Mouse (Mus musculus) lung, adult 18-20 months (tissue): Measurements from ENCODE around the gene Fhad1.
A peak's percentile ranks its signal among the peaks of the same experiment; 100 is the strongest.

Experiments
- DNase-seq, 2 experiments: peaks; one replicate each; pipeline ENCODE4 v3.0.0; 2022; ENCODE audit warnings: mixed read lengths in 2 of 2

The Fhad1 gene

DNA sequence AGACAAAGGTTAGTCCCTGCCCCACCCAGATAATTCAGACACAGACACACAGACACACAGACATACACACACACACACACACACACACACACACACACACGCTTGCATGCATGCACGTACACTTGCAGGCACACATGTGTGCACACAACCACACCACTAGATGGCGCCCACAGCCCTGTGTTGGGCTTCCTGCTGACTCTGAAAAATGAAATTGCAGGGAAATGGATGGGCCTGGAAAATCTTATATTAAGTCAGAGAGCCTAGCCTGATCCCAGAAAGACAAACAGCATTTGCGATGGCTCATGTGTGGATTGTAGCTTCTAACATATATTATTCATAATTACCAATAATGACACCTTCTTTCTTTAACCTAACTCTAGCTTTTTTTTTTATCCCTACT lies 38.7 kb downstream of the Fhad1 start:
- peak in 1 of 2 experiments; percentile 46 for DNase-seq

DNA sequence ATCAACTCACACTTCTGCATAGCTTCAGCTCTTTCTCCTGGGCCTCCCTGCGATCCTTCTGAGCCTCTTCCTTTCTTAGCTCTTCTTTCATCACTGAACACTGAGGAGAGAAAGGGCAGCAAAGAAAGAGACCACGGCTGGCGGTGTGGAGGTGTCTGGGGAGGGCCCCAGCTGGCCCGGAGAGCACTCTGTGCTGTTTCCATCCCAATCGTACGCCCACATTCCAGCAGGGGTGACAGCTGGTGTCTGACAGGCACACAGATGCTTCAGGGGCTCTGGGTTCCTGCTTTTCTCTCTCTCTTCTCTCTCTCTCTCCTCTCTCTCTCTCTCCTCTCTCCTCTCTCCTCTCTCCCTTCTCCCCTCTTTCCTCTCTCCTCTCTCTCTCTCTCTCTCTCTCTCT lies 50.3 kb downstream of the Fhad1 start:
- DNase-seq: no peak

GRCm38 (mm10) chr4:141963907-141964306 lies 51.0 kb downstream of the Fhad1 start:
- DNase-seq: no peak

DNA sequence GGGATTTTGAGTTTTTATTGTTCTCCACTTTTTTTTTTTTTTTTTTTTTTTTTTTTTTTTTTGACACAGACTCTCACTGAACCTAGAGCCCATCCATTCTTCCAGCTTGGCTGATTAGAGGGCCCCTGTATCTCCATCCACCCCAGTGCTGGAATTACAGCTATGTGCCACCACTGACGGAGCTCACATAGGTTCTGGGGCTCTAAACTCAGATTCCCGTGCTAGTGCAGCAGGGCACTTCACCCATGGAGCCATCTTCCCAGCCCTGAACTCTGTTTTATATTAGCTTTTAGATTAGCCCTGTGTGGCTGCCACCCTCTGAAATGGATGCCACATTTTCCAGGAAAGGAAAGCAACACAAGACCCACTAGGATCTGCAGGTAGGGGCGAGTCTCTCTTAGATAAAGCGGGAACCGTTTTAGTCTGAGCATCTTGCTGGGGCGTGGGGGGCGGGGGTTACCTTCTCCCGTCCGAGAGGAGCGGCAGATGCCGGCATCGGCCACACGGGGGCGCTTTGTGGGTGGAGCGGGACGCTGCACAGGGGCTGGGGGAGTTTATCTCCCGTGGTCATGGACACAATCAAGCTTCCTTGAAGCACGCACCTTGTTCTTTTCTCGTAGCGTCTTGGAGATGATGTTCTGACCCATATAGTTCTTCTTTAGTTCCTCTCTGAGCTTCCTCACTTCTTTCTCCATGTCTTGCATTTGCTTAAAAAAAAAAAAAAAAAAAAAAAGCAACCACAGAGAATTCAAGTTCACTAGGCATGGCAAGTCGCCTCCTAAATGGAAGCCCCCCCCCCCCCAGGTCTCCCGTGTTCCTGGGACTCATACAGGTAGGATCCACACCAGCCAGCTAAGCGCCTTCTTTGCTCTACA lies 51.8 kb downstream of the Fhad1 start:
- peak in 1 of 2 experiments; percentile 43 for DNase-seq

- no peak for DNase-seq
Measured at GRCm38 (mm10) chr4:141960037-141960436, 54.8 kb downstream of the Fhad1 start.

DNA sequence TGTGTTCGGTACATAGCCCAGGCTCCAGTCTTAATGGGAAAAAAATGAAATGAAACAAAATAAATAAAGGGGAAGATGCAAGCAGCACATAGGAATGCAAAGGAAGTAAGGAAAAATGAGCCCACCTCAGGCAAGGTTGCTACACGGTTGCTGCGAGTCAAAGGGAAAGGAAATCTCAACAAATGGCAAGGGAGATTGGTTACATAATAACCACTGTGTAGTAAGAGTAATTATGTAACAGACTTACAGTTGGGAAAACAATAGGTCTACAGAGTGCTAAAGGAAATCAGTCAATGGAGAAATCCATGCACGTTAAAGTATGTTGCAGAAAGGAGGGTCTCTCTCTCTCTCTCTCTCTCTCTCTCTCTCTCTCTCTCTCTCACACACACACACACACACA lies 55.3 kb downstream of the Fhad1 start:
- no peak for DNase-seq

DNA sequence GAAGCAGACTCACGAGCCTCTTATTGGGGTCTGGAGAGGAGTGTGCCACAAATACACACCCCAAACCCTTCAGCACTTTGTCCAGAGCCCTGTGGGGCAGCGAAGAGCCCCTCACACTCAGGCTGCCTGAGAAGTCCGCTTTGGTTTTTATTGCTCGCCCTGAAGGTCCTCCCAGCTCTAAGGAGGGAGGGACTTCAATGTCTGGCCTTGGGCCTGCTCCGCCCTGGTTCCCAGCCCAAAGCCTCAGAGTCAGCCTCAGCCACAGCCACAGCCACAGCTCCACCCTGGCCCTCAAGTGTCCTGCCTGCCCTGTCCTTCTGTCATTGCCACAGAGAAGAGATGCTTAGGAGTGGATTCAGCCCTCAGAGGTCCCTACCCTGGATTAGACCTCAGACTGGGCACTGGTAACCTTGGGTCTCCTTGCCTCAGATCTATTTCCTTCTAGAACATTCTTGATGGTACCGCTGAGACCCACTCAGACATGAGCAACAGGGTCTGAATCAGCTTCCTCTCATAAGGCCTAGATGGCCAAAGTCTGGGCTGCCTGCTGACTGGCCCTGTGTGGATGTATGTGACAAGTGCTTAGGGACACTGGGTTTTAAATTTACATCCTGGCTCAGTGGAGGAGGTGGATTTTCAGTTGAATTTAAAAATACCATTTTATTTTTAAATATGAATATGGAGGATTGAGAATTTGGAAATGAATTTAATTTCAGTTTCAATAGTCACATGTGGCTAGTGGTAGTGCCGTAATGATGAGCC lies 56.1 kb downstream of the Fhad1 start:
- peak; percentile 62 to 63 for DNase-seq

DNA sequence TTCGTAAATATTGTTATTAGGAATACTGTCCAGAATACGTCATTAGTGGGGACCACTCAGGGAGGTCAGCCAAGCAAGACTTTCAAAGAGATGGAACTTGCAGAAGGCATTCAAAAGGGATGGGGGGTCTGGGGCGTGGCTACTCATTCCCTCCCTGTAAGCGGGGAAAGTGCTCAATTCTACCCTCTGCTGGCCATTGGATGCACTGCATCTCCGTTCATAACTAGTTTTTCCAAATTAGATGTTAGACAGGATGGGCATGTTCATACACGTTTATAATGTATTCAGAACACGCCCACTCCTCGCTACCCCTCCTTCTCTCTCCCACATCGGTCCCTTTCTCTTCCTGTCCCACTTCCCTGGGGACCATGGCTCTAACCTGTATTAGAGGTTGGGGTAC lies 56.7 kb downstream of the Fhad1 start:
- peak; percentile 68 to 82 for DNase-seq

DNA sequence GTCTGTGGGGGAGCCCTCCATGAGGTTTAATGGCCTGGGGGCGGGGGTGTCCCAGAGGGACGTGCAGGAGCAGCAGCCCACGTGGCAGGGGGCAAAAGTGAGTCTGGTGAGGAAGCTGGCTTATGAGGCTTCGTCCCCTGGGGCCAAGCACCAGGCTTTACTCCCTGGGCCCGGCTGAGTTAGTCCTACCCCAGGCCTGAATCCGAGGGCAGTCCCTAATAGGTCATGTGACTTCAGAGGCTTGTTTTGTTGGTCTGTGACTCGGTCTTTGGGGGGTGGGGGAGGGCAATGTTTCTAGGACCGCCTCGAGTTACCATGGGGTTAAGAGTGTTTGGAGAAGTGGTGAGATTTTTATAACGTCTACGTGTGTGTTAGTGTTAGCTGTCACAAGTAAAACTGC lies 57.1 kb downstream of the Fhad1 start:
- no peak for DNase-seq

- DNase-seq: no peak
Measured at GRCm38 (mm10) chr4:141956931-141957330, 58.0 kb downstream of the Fhad1 start.

GRCm38 (mm10) chr4:141954770-141955720 lies 59.8 kb downstream of the Fhad1 start:
- DNase-seq: peak; percentile 69 to 83

- no peak for DNase-seq
Measured at GRCm38 (mm10) chr4:141953859-141954258, 61.0 kb downstream of the Fhad1 start.

- no peak for DNase-seq
Measured at GRCm38 (mm10) chr4:141953291-141953690, 61.6 kb downstream of the Fhad1 start.

- no peak for DNase-seq
Measured at GRCm38 (mm10) chr4:141952824-141953223, 62.1 kb downstream of the Fhad1 start.

- peak; percentile 56 for DNase-seq
Measured at GRCm38 (mm10) chr4:141952114-141952513, 62.8 kb downstream of the Fhad1 start.

DNA sequence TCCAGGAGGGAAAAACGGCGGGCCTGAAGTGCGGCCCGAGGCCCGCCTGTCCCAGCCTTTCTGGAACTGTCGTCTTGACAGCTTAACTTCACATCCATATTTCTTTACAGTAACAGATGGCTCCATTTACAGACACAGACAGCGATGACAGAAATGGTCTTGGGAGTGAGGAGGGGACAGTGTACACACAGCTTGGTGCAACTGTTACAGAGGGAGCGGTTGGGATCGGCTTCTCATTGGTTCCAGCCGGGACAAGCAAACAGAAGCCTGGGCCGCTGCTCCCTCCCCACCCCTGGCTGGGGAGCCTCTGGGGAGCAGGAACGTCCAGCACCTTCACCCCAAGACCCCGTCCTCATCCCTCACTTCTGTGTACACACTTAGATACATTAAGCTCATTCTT lies 65.4 kb downstream of the Fhad1 start:
- no peak for DNase-seq

DNA sequence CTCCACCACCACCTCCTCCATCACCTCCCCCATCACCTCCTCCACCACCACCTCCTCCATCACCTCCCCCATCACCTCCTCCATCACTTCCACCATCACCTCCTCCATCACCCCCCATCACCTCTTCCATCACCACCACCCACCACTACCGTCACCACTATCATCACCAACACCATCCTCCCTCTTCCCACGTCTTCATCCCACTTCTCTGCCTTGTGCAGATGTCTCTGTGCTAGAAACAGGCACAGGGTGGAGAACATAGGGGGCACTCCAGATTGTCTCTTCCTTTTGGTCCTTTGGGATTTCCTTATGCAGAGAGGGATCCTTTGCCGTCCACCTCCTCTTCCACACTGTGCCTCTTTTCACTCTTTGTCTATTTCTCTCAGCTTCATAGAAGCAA lies 66.1 kb downstream of the Fhad1 start:
- no peak for DNase-seq

DNA sequence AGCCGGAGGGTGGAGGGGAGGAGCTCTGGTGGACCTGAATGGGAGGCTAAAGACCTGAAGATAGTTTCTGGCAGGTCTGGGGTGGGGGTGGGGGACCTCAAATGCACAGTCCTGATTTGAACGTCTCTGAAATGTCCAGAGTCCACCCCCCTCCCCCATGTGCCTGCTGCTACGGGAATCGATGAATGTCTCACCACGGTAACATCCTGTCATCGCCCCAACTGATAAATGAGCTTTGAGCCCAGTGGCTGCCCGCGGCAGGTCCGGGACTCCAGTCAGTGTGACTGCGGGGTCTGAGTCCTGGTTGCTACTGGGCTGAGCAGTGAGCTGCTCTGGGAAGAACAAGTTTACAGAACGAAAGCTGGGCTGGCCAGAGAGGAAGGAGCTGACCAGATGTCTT lies 72.5 kb downstream of the Fhad1 start:
- no peak for DNase-seq

- no peak for DNase-seq
Measured at GRCm38 (mm10) chr4:141941289-141941688, 73.6 kb downstream of the Fhad1 start.

DNA sequence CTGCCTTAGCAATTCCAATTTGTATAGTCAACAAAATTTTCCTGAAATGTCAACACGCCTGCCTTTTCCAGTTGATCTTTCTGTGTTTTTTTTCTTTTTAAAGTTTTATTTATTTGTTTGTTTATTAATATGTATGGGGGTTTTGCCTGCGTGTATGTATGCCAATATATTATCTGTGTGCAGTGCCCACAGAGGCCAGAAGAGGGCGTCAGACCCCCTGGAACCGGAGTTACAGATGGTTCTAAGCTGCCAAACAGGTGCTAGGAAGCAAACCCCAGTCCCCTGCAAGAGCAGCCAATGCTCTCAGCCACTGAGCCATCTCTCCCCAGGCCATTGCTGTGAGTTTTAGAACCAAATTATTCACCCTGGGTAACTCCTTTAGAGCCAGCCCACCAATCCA lies 76.3 kb downstream of the Fhad1 start:
- no peak for DNase-seq

GRCm38 (mm10) chr4:141932785-141933574 lies 81.9 kb downstream of the Fhad1 start:
- peak; percentile 64 to 85 for DNase-seq

DNA sequence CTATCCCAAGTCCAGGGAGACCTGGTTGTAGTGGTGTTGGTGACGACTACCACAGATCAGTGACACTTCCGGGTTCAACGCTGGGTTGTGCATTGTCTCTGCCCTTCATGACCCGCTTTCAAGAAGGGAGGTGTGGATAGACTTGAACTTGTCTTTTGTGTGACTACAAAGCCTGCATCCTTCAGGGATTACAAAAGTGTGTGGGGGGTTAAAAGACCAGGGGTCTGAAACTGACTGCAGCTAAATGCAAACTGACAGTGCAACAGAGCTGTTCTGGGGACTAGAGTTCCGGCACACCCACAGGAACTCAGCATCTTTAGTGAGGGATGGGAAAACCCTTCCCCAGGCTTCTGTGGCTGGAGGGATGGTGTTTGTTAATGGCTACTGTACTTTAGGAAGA lies 83.4 kb downstream of the Fhad1 start:
- DNase-seq: no peak
